Mouse (Mus musculus) granulocyte monocyte progenitor cell, adult 5-6 weeks (primary cell): ENCODE results near the gene Ppp1r15b. TPM values are rescaled to one million over a fixed set of nuclear protein-coding genes. Genes with fewer than 3 reads are reported as not detected.

Experiments
- ATAC-seq: replicated peaks from 2 replicates; pipeline ENCODE4 v1.8.0; 2016; ENCODE audit warnings: mild to moderate bottlenecking, moderate TSS enrichment, inconsistent platforms; ENCODE audit not compliant: poor library complexity, severe bottlenecking
- total RNA-seq, 2 experiments: library from RNA; stranded (forward) in 1 of 2; stranded (reverse) in 1 of 2; fragments of 200-712, 200-1000 nt in 1 of 2; fragments of >200 nt in 1 of 2; fragmentation: Nextera tagmentation in 1 of 2; gene quantifications; 2 replicates each; pipeline ENCODE4 v1.2.3; 2014 to 2017

The Ppp1r15b gene
- total RNA-seq, 2 experiments from 2014 or later = 53.9 to 78.5 TPM

GRCm38 (mm10) chr1:133152213-133152612 lies 21.3 kb downstream of the Ppp1r15b start:
- no peak for ATAC-seq

GRCm38 (mm10) chr1:133155270-133155669 lies 24.3 kb downstream of the Ppp1r15b start:
- no peak for ATAC-seq

- peak; percentile 71 for ATAC-seq
These were observed 28.2 kb downstream of the Ppp1r15b start for GRCm38 (mm10) chr1:133159128-133159564.

GRCm38 (mm10) chr1:133161559-133161958 lies 30.6 kb downstream of the Ppp1r15b start:
- ATAC-seq = no peak

GRCm38 (mm10) chr1:133162046-133162445 lies 31.1 kb downstream of the Ppp1r15b start:
- ATAC-seq = no peak

GRCm38 (mm10) chr1:133162981-133163380 lies 32.0 kb downstream of the Ppp1r15b start:
- no peak for ATAC-seq

GRCm38 (mm10) chr1:133163820-133164431 lies 33.0 kb downstream of the Ppp1r15b start, which contains the start of gene Plekha6:
TSS of gene Plekha6 (plus strand) at chr1:133164210.
- ATAC-seq = peak; percentile 79

GRCm38 (mm10) chr1:133164591-133165011 lies 33.7 kb downstream of the Ppp1r15b start:
- ATAC-seq = peak; percentile 29

GRCm38 (mm10) chr1:133165111-133165510 lies 34.2 kb downstream of the Ppp1r15b start:
- peak; percentile 41 for ATAC-seq

GRCm38 (mm10) chr1:133168318-133169060 lies 37.5 kb downstream of the Ppp1r15b start:
- peak; percentile 28 for ATAC-seq

- no peak for ATAC-seq
These were observed 39.3 kb downstream of the Ppp1r15b start for GRCm38 (mm10) chr1:133170196-133170595.

- peak; percentile 25; the same call in 1 of the 2 replicates for ATAC-seq
These were observed 40.4 kb downstream of the Ppp1r15b start for GRCm38 (mm10) chr1:133171357-133171756.

GRCm38 (mm10) chr1:133175150-133175549 lies 44.2 kb downstream of the Ppp1r15b start:
- no peak for ATAC-seq

- ATAC-seq = peak; percentile 75
These were observed 46.7 kb downstream of the Ppp1r15b start for GRCm38 (mm10) chr1:133177480-133178172.

- ATAC-seq = no peak
These were observed 47.9 kb downstream of the Ppp1r15b start for GRCm38 (mm10) chr1:133178732-133179440.

GRCm38 (mm10) chr1:133181072-133182015 lies 50.4 kb downstream of the Ppp1r15b start:
- peak; percentile 70 for ATAC-seq

GRCm38 (mm10) chr1:133182016-133182705 lies 51.2 kb downstream of the Ppp1r15b start:
- ATAC-seq = peak; percentile 34; the same call in 1 of the 2 replicates

GRCm38 (mm10) chr1:133182706-133183095 lies 51.8 kb downstream of the Ppp1r15b start:
- no peak for ATAC-seq
